Mouse (Mus musculus): ENCODE results near the gene Gm17631. TPM values are rescaled to one million over a fixed set of nuclear protein-coding genes. Genes with fewer than 3 reads are reported as not detected.
"Not testable (repeated sequence)": the region's sequence is repeated elsewhere in the genome, so short reads cannot be mapped to it uniquely, and the experiment has no call there.

Gm17631 gene
- not detected in 2 replicates for polyA plus RNA-seq (2012; ENCODE audit: insufficient read depth, insufficient read length, missing spikeins)

- H3K4me1 ChIP-seq (ENCODE audit: control insufficient read depth, insufficient read depth, low read length); H3K27ac ChIP-seq (ENCODE audit: insufficient read depth, low read depth, low read length); H3K4me3 ChIP-seq (ENCODE audit: insufficient read depth, low read length): not testable (repeated sequence)
These were observed at the start of gene Gm17631 for GRCm38 (mm10) chr6:129862349-129862748. Gm17631 (plus strand) TSS chr6:129862649.

GRCm38 (mm10) chr6:129817731-129818130, 44.7 kb upstream of the Gm17631 start:
- no peak overlapping the region for H3K4me3 ChIP-seq (ENCODE audit: insufficient read depth, low read length)
- TF ChIP-seq CTCF (IDR thresholded peaks at IDR 0.05; ENCODE audit: low read depth, low read length) (no peak), POLR2A (IDR thresholded peaks at IDR 0.05; ENCODE audit: borderline replicate concordance, low read depth, low read length) (no peak)
- no peaks in the 10 kb centered on the region for H3K4me1 ChIP-seq (ENCODE audit: control insufficient read depth, insufficient read depth, low read length)
- H3K27ac ChIP-seq (ENCODE audit: insufficient read depth, low read depth, low read length): no peak overlapping the region

DNA sequence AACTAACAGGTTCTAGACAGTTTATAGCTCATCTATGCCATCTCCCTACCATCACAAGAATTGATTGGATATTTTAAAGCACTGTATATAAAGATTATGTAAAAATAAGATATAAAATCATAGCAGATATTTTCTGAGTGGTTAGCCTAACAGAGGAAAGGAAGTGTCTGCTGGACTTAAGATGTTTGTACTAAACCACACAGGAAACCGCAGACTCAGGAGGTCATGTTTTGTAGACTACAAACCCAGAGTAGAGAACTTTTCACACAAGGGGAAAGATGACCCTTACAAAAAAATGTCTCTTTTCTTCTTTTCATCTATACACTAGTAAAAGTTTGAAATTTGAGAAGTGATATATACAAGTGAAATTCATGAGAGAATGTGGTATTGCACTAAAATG, 38.4 kb upstream of the Gm17631 start:
- Histone ChIP-seq H3K4me3 (ENCODE audit: insufficient read depth, low read length) (no peak overlapping the region), H3K27ac (ENCODE audit: insufficient read depth, low read depth, low read length) (no peak overlapping the region), H3K4me1 (ENCODE audit: control insufficient read depth, insufficient read depth, low read length) (no peaks in the 10 kb centered on the region)
- TF ChIP-seq POLR2A (IDR thresholded peaks at IDR 0.05; ENCODE audit: borderline replicate concordance, low read depth, low read length) (no peak), CTCF (IDR thresholded peaks at IDR 0.05; ENCODE audit: low read depth, low read length) (no peak)

DNA sequence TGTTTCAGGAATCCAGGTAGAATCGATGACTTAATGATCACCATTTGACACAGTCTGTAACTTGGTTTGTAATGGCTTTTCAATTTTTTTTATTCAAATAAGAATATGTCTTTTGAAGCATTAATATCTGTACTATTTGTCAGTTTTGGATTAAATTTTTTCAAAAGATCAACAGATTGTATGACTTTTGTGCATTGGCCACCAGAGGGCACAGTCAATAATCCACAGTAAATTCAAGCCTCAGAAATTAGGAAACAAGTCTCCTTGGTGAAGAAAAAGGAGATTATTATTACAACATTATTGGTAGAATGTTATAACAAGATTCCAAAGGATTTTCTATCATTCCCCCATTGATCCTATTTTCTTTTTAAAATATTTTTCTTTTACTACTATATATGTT, 36.9 kb upstream of the Gm17631 start:
- Histone ChIP-seq H3K4me1 (ENCODE audit: control insufficient read depth, insufficient read depth, low read length) (no peaks in the 10 kb centered on the region), H3K27ac (ENCODE audit: insufficient read depth, low read depth, low read length) (no peak overlapping the region), H3K4me3 (ENCODE audit: insufficient read depth, low read length) (no peak overlapping the region)
- TF ChIP-seq CTCF (IDR thresholded peaks at IDR 0.05; ENCODE audit: low read depth, low read length) (no peak), POLR2A (IDR thresholded peaks at IDR 0.05; ENCODE audit: borderline replicate concordance, low read depth, low read length) (no peak)

- TF ChIP-seq CTCF (IDR thresholded peaks at IDR 0.05; ENCODE audit: low read depth, low read length): no peak
- no peak for TF ChIP-seq POLR2A (IDR thresholded peaks at IDR 0.05; ENCODE audit: borderline replicate concordance, low read depth, low read length)
- no peaks in the 10 kb centered on the region for H3K4me1 ChIP-seq (ENCODE audit: control insufficient read depth, insufficient read depth, low read length)
- no peak within 1 kb of the TSS for H3K27ac ChIP-seq (ENCODE audit: insufficient read depth, low read depth, low read length)
- H3K4me3 ChIP-seq (ENCODE audit: insufficient read depth, low read length): no peak within 1 kb of the TSS
These were observed 14.1 kb downstream of the Gm17631 start, which contains the start of gene Klra17 for GRCm38 (mm10) chr6:129876549-129876948. Klra17 (minus strand) TSS chr6:129876672.

- Histone ChIP-seq H3K27ac (ENCODE audit: insufficient read depth, low read depth, low read length) (no peak overlapping the region), H3K4me1 (ENCODE audit: control insufficient read depth, insufficient read depth, low read length) (no peaks in the 10 kb centered on the region), H3K4me3 (ENCODE audit: insufficient read depth, low read length) (no peak overlapping the region)
- TF ChIP-seq CTCF (IDR thresholded peaks at IDR 0.05; ENCODE audit: low read depth, low read length) (no peak), POLR2A (IDR thresholded peaks at IDR 0.05; ENCODE audit: borderline replicate concordance, low read depth, low read length) (no peak)
These were observed 20.1 kb downstream of the Gm17631 start for GRCm38 (mm10) chr6:129882525-129882924.

Other genes starting within 250 kb of the Gm17631 start
- gene Klrk1, start 238.8 kb upstream of the Gm17631 start, polyA plus RNA-seq (2012; ENCODE audit: insufficient read depth, insufficient read length, missing spikeins): 0.92 and 1.3 TPM in 2 replicates
- gene Klrc3, start 219.3 kb upstream of the Gm17631 start, polyA plus RNA-seq (2012; ENCODE audit: insufficient read depth, insufficient read length, missing spikeins): not detected in 2 replicates
- gene Klrc2, start 202.0 kb upstream of the Gm17631 start, polyA plus RNA-seq (2012; ENCODE audit: insufficient read depth, insufficient read length, missing spikeins): not detected in 2 replicates
- not detected in 2 replicates for gene Klrc1, start 183.7 kb upstream of the Gm17631 start, polyA plus RNA-seq (2012; ENCODE audit: insufficient read depth, insufficient read length, missing spikeins)
- not detected in 2 replicates for gene Klri1, start 145.5 kb upstream of the Gm17631 start, polyA plus RNA-seq (2012; ENCODE audit: insufficient read depth, insufficient read length, missing spikeins)
- not detected in 2 replicates for gene Klri2, start 122.2 kb upstream of the Gm17631 start, polyA plus RNA-seq (2012; ENCODE audit: insufficient read depth, insufficient read length, missing spikeins)
- not detected in 2 replicates for gene Gm156, start 78.4 kb upstream of the Gm17631 start, polyA plus RNA-seq (2012; ENCODE audit: insufficient read depth, insufficient read length, missing spikeins)
- gene Klra17, start 14.0 kb downstream of the Gm17631 start, polyA plus RNA-seq (2012; ENCODE audit: insufficient read depth, insufficient read length, missing spikeins): not detected in 2 replicates
- not detected in 2 replicates for gene Klra5, start 55.0 kb downstream of the Gm17631 start, polyA plus RNA-seq (2012; ENCODE audit: insufficient read depth, insufficient read length, missing spikeins)
- not detected in 2 replicates for gene Klra6, start 164.3 kb downstream of the Gm17631 start, polyA plus RNA-seq (2012; ENCODE audit: insufficient read depth, insufficient read length, missing spikeins)
- not detected in 2 replicates for gene Klra4, start 204.6 kb downstream of the Gm17631 start, polyA plus RNA-seq (2012; ENCODE audit: insufficient read depth, insufficient read length, missing spikeins)

All from bone marrow macrophage, adult 2 months (primary cell).